Mouse (Mus musculus): ENCODE results near the gene Gm10382.

DNA sequence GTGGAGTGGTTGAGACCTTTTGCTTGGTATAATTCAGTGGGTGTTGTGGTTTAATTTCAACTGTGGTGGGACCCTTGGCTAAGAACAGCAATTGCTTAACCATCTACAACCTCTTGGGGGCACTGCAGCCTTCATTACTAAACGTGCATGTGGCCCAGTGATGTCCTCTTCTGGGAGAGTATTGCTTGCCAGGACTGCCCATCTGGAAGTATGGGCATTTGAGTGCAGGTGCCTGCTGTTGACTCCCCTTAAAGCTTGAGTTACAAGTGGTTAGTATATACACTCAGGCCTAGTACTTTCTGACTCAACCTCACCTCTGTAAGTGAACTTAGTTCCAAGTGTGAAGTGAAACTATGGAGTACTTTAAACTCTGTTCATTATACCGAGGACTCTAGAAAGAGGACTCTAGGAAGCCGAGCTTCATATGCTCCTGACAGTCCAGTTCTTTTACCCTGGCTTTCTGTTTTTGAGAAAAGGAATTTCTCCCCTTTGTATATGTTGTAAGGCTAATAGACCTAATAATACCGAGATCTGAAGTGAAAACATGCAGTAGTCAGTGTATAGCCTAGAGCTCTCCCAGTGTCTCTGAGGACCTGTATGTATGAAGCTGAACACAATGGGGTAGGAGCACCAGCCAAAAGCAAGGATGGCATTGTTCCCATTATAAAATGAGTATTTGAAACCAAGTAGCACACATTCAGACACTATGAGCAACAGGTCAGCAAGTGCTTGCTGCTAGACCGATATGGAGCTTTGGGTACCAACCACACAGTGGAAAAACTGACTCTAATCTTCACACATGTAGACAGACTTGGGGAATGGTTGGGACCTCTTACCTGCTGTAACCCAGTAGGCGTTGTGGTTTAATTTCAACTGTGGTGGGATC, 6.2 kb upstream of the Gm10382 start:
- peak; percentile 24 for TF ChIP-seq CTCF (IDR thresholded peaks at IDR 0.05; ENCODE audit: control insufficient read depth, insufficient read depth, insufficient read length)
- peak; percentile 29 for TF ChIP-seq MAX (IDR thresholded peaks at IDR 0.05)
- no peak for TF ChIP-seq USF1 (IDR thresholded peaks at IDR 0.05; ENCODE audit: low read depth)
- TF ChIP-seq MYOG (IDR thresholded peaks at IDR 0.05; ENCODE audit: control insufficient read depth, extremely low read depth, insufficient read length) = no peak
- TF ChIP-seq MYOD1 (IDR thresholded peaks at IDR 0.05; ENCODE audit: control insufficient read depth, insufficient read length, low read depth) = no peak
- no peak for TF ChIP-seq FOSL1 (IDR thresholded peaks at IDR 0.05; ENCODE audit: insufficient read depth, low read length, poor library complexity, severe bottlenecking)
- no peak for TF ChIP-seq CEBPB (IDR thresholded peaks at IDR 0.05; ENCODE audit: low read depth)
